Mouse (Mus musculus) liver, adult (tissue): Measurements from ENCODE around the gene Klk14.

Experiments used
- GATA4 ChIP-seq: IDR thresholded peaks from 2 replicates; pipeline ENCODE4 v1.6.1; 2014; ENCODE audit warnings: mild to moderate bottlenecking, low read length; ENCODE audit not compliant: insufficient replicate concordance

Gene Klk14

DNA sequence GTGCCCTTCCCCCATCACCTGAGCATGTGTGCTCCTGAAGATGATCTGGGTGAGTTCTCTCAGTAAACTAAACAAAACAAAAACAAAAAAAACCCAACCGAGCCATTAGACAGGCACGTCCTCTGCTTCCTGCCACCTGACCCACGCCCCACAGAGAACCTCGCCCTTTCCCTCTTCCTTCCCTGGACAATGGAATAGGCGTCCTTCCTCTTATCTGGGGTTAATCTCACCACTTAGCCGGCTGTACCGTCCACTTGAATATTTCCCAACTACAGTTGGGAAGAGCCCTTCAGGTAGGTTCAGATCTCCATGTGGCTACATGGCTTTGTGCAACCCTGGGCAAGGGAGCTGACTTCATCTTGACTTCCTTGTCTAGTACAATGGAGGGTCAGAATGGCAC is 5.1 kb upstream of the Klk14 start:
- no peak for TF ChIP-seq GATA4

- no peak for TF ChIP-seq GATA4
Measured at GRCm38 (mm10) chr7:43710031-43710430, 19.8 kb downstream of the Klk14 start.

- no peak for TF ChIP-seq GATA4
Measured at GRCm38 (mm10) chr7:43712267-43712666, 22.0 kb downstream of the Klk14 start, which contains the start of gene Klk13. Gene Klk13 (plus strand): TSS chr7:43712567.

DNA sequence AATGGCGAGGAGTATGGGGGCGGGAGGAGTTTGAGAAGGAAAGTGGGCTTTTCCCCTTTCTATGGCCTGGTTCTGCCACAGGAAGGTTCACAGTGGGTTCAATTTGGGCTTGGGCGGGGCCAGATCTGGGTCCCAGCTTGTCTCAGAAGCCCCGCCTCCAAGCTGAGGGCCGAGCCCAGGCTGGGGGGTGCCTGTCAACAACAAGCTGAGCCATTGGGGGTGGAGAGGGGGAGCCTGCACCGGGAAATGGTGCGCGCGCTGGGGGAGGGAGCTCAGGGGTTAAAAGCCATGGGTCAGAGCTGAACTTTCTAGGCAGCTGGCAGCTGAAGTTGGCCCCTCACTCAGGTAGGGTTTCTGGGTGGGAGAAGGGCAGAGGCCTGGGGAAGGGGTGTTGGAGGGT is 22.7 kb downstream of the Klk14 start:
- no peak for TF ChIP-seq GATA4

DNA sequence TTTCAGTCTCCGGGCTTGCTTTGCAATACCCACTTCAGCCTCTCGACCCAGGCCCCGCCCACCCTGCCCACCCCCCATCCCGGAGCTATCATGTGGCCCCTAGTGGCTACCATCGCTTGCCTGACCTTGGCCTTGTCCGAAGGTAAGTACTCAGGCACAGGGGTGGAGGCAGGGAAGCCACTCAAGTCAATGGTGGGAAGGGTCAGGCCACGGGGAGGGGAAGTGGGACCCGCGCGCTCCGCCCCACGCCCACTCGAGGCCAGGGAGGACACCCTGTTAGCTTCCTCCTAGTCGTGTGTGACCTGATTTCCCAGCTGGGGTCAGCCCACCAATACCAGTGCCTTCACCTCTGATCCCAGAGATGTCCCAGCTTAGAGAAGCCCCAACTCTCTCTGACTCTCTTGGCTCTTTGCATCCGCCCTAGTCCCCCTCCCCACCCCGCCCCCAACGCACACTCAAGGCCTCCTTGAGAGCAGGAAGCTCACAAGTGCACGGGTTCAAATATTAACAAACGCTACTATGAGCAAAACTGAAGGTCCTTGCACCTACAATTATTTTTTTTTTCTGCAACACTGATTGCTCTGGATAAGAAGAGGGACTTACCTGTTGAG is 23.6 kb downstream of the Klk14 start:
- TF ChIP-seq GATA4: no peak
